Mouse (Mus musculus) heart, postnatal 0 days (tissue): ENCODE data around the gene Stard3.

Source experiments
- CTCF ChIP-seq: IDR thresholded peaks from 2 replicates; pipeline ENCODE4 v1.5.1; 2016; ENCODE audit warnings: antibody characterized with exemption, control low read depth, low read depth
- EP300 ChIP-seq: IDR thresholded peaks from 2 replicates; pipeline ENCODE4 v1.6.1; 2016; ENCODE audit warnings: antibody characterized with exemption, low read depth

- TF ChIP-seq CTCF (no peak), EP300 (no peak)
Observed at GRCm38 (mm10) chr11:98373244-98373643, 15.1 kb downstream of the Stard3 start.
